Mouse (Mus musculus) stomach, embryonic 15.5 days (tissue): Measurements from ENCODE around the gene Cbx3. TPM values are rescaled to one million over a fixed set of nuclear protein-coding genes. Genes with fewer than 3 reads are reported as not detected.

Experiments used
- ATAC-seq: fragments of 200-750 bp; cut with Nextera tagmentation; 2 replicates; pipeline ENCODE4 v1.8.0; 2017; ENCODE audit warnings: low read depth, moderate number of reproducible peaks, moderate TSS enrichment; ENCODE audit not compliant: insufficient read depth, low FRiP score
- H3K27ac ChIP-seq: fragments of 300-500 bp; sonication (generic); 2 replicates; pipeline ENCODE4 v1.5.1; 2015; ENCODE audit warnings: mild to moderate bottlenecking, inconsistent platforms
- H3K27me3 ChIP-seq: fragments of 300-500 bp; sonication (generic); replicated peaks from 2 replicates; pipeline ENCODE4 v1.6.1; 2015; ENCODE audit warnings: inconsistent platforms
- H3K36me3 ChIP-seq: fragments of 300-500 bp; sonication (generic); 2 replicates; pipeline ENCODE4 v1.6.1; 2015; ENCODE audit warnings: inconsistent platforms
- H3K4me1 ChIP-seq: fragments of 300-500 bp; sonication (generic); 2 replicates; pipeline ENCODE4 v1.6.1; 2015; ENCODE audit warnings: inconsistent platforms
- H3K4me2 ChIP-seq: fragments of 300-500 bp; sonication (generic); 2 replicates; pipeline ENCODE4 v1.6.1; 2015; ENCODE audit warnings: mild to moderate bottlenecking, inconsistent platforms
- H3K4me3 ChIP-seq: fragments of 300-500 bp; sonication (generic); replicated peaks from 2 replicates; pipeline ENCODE4 v1.5.1; 2015; ENCODE audit warnings: inconsistent platforms
- H3K9ac ChIP-seq: fragments of 300-500 bp; sonication (generic); 2 replicates; pipeline ENCODE4 v1.6.1; 2015; ENCODE audit warnings: inconsistent platforms
- H3K9me3 ChIP-seq: fragments of 300-500 bp; sonication (generic); 2 replicates; pipeline ENCODE4 v1.6.1; 2016; ENCODE audit warnings: inconsistent platforms
- WGBS: fragments of 180-500 bp; shearing (Covaris S2); methylation state at CpG from one replicate; pipeline ENCODE4 v1.1.7; 2015; 5-methylcytosine and 5-hydroxymethylcytosine counted together
- polyA plus RNA-seq: library from polyadenylated mRNA; unstranded; fragments of >200 nt; fragmentation: Nextera tagmentation; extraction: Ambion mirVana; gene quantifications from 2 replicates; pipeline ENCODE4 v1.2.1, GENCODE M21; 2015

The Cbx3 gene
- 410 and 426 TPM in 2 replicates for polyA plus RNA-seq

DNA sequence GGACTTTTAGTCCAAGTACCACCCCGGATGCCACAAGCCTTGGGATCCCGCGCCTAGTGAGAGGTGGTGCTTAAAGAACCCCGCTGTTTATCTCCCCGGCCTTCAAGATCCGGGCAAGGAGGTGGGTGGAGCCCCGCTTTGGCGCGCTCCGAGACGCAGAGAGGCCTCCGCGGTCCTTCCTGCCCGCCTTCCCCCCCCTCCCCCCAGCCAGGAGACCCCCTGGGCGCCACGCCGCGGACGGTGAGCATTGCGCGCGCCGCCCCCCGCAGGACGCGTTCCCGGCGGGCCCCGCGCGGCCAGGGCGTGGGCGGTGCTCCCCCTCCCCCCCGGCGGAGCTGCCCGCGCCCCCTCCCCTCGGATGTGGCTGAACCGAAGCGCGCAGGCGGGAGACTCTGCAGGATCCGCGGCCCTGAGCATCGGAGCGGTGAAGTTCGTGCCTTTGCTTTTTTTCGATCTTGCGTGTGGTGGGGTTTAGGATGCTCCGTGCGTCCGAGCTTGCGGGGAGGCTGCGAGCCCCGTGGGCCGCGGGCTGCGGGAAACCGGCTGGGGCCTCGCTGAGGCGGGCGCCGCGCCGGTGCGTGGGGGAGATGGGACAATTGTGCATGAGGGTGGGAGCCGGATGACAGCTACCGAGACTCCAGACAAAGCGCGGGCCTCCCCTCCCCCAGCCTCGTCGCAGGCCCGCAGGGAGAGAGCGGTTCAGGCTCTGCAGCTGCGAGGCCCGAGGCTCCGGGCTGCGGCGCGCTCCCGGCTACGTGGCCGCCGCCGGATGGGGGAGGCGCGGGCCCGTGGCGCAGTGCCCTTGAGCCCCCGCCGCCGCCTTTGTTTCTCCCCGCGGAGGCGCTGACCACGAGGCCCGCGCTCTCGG lies at the start of gene Cbx3:
Gene Cbx3 (plus strand): TSS at position 50 of the 868 bp plus-strand sequence.
- H3K36me3 ChIP-seq: peaks cover 15% of the 10 kb centered on the region
- peak; percentile 80 for ATAC-seq
- peak within 1 kb of the TSS; percentile 96 for H3K4me3 ChIP-seq
- H3K27me3 ChIP-seq: no peaks in the 10 kb centered on the region
- H3K27ac ChIP-seq: peak within 1 kb of the TSS; percentile 99
- H3K9me3 ChIP-seq: no peaks in the 10 kb centered on the region
- H3K4me2 ChIP-seq: peak within 1 kb of the TSS; percentile 43
- H3K9ac ChIP-seq: peak within 1 kb of the TSS; percentile 98
- H3K4me1 ChIP-seq: peaks cover 21% of the 10 kb centered on the region
- under 1% methylated on average over 76 of the region's 99 CpGs for WGBS

GRCm38 (mm10) chr6:51423466-51424122 lies 46.6 kb upstream of the Cbx3 start:
- ATAC-seq: no peak
- 48% methylated on average over 11 of the region's 11 CpGs for WGBS
- H3K27ac ChIP-seq: no peak overlapping the region
- H3K4me3 ChIP-seq: no peak overlapping the region
- H3K9me3 ChIP-seq: no peaks in the 10 kb centered on the region
- no peak overlapping the region for H3K9ac ChIP-seq
- no peaks in the 10 kb centered on the region for H3K27me3 ChIP-seq
- no peaks in the 10 kb centered on the region for H3K4me1 ChIP-seq
- no peak overlapping the region for H3K4me2 ChIP-seq
- H3K36me3 ChIP-seq: no peaks in the 10 kb centered on the region

- H3K9me3 ChIP-seq: no peaks in the 10 kb centered on the region
- no peak overlapping the region for H3K9ac ChIP-seq
- 83% methylated on average over 2 of the region's 2 CpGs for WGBS
- no peaks in the 10 kb centered on the region for H3K4me1 ChIP-seq
- no peaks in the 10 kb centered on the region for H3K36me3 ChIP-seq
- no peak for ATAC-seq
- no peak overlapping the region for H3K4me2 ChIP-seq
- H3K4me3 ChIP-seq: no peak overlapping the region
- no peaks in the 10 kb centered on the region for H3K27me3 ChIP-seq
- H3K27ac ChIP-seq: no peak overlapping the region
Observed at GRCm38 (mm10) chr6:51424537-51424936, 45.6 kb upstream of the Cbx3 start.

DNA sequence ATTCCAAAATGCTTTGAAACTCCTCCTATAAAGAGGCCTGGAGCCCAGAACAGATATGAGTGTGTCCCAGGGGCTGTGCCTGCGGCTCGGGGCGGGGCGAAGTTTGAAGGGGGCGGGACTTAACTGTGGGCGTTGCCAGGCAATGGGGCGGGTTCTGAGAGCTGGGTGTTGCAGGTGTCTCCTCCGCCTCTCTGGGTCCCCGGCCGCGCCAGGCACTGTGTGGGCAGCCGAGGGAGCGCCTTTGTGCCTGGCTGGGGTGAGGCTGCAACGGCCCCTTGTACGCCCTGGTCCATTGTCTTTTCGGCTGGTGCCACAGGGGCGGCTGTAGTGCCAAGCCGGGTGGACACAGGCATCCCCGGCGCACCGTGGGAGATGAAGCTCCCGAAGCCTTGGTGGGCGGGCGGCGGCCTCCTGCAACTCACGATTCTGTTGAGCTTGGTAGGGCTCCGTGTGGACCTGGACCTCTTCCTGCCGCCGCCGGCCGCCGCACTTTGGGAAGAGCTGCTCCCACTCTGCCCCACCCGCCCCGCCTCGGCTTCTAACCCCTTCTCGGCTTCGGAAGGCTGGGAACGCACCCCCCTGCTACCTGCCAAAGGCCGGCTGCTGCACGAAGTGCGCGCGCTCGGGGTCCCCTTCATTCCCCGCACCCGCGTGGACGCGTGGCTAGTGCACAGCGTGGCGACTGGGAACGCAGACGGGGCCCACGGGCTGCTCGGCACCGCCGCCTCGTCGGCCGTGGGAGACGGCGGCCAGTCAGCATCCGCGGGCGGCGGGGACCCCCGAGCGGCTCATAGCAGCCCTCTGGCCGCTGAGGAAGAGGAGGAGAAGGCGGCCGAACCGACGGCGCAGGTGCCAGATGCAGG lies 37.4 kb upstream of the Cbx3 start, which contains the start of gene Nfe2l3:
Gene Nfe2l3 (plus strand): TSS at position 136 of the 863 bp plus-strand sequence.
- Histone ChIP-seq H3K4me3 (peak within 1 kb of the TSS; percentile 53), H3K4me2 (peak within 1 kb of the TSS; percentile 96), H3K27me3 (peaks cover 26% of the 10 kb centered on the region), H3K9me3 (no peaks in the 10 kb centered on the region), H3K27ac (no peak within 1 kb of the TSS), H3K9ac (peak within 1 kb of the TSS; percentile 45), H3K36me3 (no peaks in the 10 kb centered on the region), H3K4me1 (peaks cover 17% of the 10 kb centered on the region; the same call in 1 of the 2 replicates)
- ATAC-seq: peak; percentile 96
- under 1% methylated on average over 74 of the region's 74 CpGs for WGBS

DNA sequence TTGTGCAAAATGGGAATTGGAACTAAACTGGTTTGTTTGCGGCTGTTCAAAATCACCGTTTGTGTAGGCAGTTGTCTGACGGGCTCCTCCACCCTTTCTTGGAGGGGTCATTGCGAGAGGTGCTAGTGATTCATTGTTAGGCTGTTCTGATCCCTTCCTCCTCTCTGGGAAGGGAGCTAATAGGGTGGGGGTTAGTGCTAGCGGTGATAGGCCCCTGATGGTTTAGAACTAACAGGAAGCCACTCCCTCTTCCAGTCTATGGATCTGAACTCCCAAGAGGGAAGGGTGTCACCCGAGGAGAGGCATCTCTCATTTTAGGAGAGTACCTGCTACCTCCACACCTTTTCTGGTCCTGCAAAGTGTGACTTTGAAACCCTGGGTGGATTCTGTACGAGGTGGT lies 35.9 kb upstream of the Cbx3 start:
- H3K27ac ChIP-seq: no peak overlapping the region
- H3K9me3 ChIP-seq: no peaks in the 10 kb centered on the region
- no peaks in the 10 kb centered on the region for H3K36me3 ChIP-seq
- WGBS: 35% methylated on average over 7 of the region's 7 CpGs
- ATAC-seq: no peak
- H3K27me3 ChIP-seq: peaks cover 26% of the 10 kb centered on the region
- H3K9ac ChIP-seq: no peak overlapping the region
- H3K4me2 ChIP-seq: peak overlapping the region; percentile 96
- no peak overlapping the region; the same call in 1 of the 2 replicates for H3K4me3 ChIP-seq
- H3K4me1 ChIP-seq: peaks cover 17% of the 10 kb centered on the region; the same call in 1 of the 2 replicates

DNA sequence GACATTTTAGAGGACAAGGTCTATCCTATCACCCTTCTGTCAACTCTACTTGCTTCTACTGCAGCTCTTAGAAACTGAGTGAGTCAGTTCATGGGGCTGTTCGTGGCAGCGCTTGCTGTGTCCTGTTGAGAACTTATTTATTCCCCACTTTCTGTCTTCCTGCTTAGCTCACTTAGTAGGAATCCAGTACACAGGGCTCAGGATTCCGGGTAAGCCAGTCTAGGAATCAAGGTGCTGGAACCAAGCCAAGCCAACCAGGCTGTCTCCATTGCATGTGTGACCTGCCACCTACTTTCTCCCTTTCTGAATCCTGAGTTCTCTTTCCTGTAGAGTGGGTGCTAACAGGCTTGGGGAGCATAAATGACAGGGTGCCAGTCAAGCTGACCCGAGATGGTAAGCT lies 32.5 kb upstream of the Cbx3 start:
- no peak overlapping the region; the same call in 1 of the 2 replicates for H3K27ac ChIP-seq
- peaks cover 18% of the 10 kb centered on the region for H3K27me3 ChIP-seq
- no peak overlapping the region for H3K9ac ChIP-seq
- H3K4me1 ChIP-seq: peaks cover 11% of the 10 kb centered on the region; the same call in 1 of the 2 replicates
- no peaks in the 10 kb centered on the region for H3K36me3 ChIP-seq
- ATAC-seq: no peak; the same call in 1 of the 2 replicates
- WGBS: 65% methylated on average over 4 of the region's 4 CpGs
- H3K4me3 ChIP-seq: no peak overlapping the region
- no peaks in the 10 kb centered on the region for H3K9me3 ChIP-seq
- H3K4me2 ChIP-seq: no peak overlapping the region

DNA sequence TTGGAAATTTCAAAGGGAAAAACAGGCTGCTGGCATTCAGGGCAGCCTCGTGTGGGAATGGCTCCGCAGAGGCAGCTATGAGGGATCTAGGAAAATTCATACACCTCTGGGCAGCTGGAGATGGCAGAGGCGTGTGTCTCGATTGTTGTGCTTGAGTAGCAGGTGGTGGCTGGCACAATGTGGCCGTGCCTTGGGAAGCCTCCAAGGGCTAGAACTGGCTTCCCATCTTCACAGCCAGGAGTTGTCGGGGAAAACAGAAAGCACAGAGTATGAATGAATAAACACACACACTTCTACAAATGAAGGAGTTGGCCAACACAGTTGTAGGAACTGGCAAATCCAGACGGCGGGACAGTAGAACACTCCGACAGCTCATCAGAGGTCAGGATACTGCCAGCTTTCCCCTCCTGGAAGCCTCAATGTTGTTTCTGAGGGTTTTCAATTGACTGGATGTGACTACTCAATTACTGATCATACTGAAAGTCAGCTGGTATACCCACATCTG lies 31.3 kb upstream of the Cbx3 start:
- no peaks in the 10 kb centered on the region for H3K9me3 ChIP-seq
- WGBS: 86% methylated on average over 9 of the region's 9 CpGs
- no peaks in the 10 kb centered on the region for H3K36me3 ChIP-seq
- no peak overlapping the region for H3K9ac ChIP-seq
- ATAC-seq: no peak
- H3K27ac ChIP-seq: no peak overlapping the region
- H3K4me2 ChIP-seq: no peak overlapping the region
- 0 out of 2 replicates have a peak, but pooled peaks cover 6% of the 10 kb centered on the region for H3K27me3 ChIP-seq
- H3K4me1 ChIP-seq: no peaks in the 10 kb centered on the region
- H3K4me3 ChIP-seq: no peak overlapping the region

DNA sequence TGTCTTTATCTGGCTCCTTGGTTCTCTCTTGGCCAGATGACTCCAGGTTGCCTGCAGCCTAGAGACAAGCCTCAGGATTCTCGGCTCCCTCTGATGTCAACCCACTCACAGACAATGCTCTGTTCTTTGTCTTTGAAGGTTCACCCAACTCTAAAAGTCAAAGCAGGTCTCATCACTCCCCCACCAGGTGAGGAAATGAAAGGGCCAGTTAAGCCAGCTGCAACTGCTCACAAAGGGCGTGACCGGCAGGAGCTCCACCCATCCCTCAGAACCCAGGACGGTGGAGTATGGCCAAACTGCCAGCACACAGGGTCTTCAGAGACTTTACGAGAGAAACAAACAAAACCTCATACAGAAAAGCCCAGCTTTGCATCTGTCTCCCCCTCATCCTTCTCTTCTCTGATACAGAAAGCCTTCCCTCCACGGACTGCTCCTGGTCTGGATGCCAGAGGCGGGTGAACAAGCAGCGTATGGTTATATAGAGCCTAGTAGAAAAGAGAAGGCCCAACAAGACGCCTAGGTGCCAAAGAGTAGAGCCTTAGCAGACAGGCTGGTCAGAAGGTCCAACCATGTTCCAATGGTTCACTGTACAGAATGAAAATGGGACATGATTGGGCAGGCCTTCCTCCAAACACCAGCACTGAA lies 27.8 kb upstream of the Cbx3 start:
- no peaks in the 10 kb centered on the region for H3K27me3 ChIP-seq
- H3K4me1 ChIP-seq: no peaks in the 10 kb centered on the region
- H3K36me3 ChIP-seq: no peaks in the 10 kb centered on the region
- no peak for ATAC-seq
- no peaks in the 10 kb centered on the region for H3K9me3 ChIP-seq
- 53% methylated on average over 9 of the region's 9 CpGs for WGBS
- H3K27ac ChIP-seq: no peak overlapping the region
- no peak overlapping the region for H3K4me3 ChIP-seq
- H3K4me2 ChIP-seq: no peak overlapping the region
- no peak overlapping the region for H3K9ac ChIP-seq

DNA sequence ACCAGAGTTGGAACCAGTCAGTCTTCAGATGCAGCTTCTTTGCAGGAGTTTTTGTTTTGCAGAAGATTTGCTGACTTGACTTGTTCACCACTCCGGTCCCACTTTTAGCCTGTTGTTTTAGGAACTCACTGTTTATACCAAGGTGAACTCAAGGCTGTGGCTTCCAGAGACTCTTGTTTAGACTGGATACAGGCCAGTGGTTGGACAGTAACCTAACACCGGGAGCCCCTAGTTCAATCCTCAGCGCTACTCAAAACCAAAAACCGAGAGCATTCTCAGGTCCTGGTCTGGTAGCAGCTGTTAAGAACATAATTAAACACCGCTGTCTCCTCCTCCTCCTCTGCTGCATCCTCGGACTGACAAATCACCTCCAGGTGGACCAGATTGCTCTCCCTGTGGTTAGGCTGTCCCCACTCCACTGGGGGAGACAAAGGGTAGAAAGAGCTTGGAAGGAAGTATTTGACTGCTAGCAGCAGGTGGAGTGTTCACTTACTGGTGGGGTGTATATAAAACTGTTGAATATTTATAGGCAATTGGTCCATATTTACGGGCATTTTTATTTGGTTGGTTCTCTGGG lies 17.1 kb upstream of the Cbx3 start:
- no peak overlapping the region for H3K27ac ChIP-seq
- H3K4me3 ChIP-seq: no peak overlapping the region
- no peaks in the 10 kb centered on the region for H3K27me3 ChIP-seq

GRCm38 (mm10) chr6:51454949-51455348 lies 15.2 kb upstream of the Cbx3 start:
- no peak for ATAC-seq
- H3K27me3 ChIP-seq: no peaks in the 10 kb centered on the region
- H3K4me3 ChIP-seq: no peak overlapping the region
- no peak overlapping the region for H3K27ac ChIP-seq
- H3K9me3 ChIP-seq: no peaks in the 10 kb centered on the region
- no peaks in the 10 kb centered on the region for H3K4me1 ChIP-seq
- 29% methylated on average over 3 of the region's 3 CpGs for WGBS
- H3K9ac ChIP-seq: no peak overlapping the region
- H3K4me2 ChIP-seq: no peak overlapping the region
- peaks cover 9% of the 10 kb centered on the region; the same call in 1 of the 2 replicates for H3K36me3 ChIP-seq

More for the DNA sequence above, 17.1 kb upstream of the Cbx3 start:
- no peak; the same call in 1 of the 2 replicates for ATAC-seq
- no peak overlapping the region for H3K4me2 ChIP-seq
- no peaks in the 10 kb centered on the region for H3K36me3 ChIP-seq
- H3K9me3 ChIP-seq: no peaks in the 10 kb centered on the region
- 46% methylated on average over 7 of the region's 7 CpGs for WGBS
- H3K9ac ChIP-seq: no peak overlapping the region
- no peaks in the 10 kb centered on the region for H3K4me1 ChIP-seq
